Mouse (Mus musculus) CD4-positive, CD25-positive, alpha-beta regulatory T cell, adult 4 months (primary cell): Measurements from ENCODE around the gene Clptm1. TPM values are rescaled to one million over a fixed set of nuclear protein-coding genes. Genes with fewer than 3 reads are reported as not detected.
"Not testable (repeated sequence)": the region's sequence is repeated elsewhere in the genome, so short reads cannot be mapped to it uniquely, and the experiment has no call there.

ENCODE experiments used
- ATAC-seq: one replicate; pipeline ENCODE4 v1.8.0; 2017
- polyA plus RNA-seq, 2 experiments: library from polyadenylated mRNA; unstranded; fragments of 100-300 nt; shearing (Covaris generic); gene quantifications; one replicate each; pipeline ENCODE4 v1.2.1; 2017

Clptm1 gene
- polyA plus RNA-seq, 2 experiments from 2014 or later: 24.4 to 28.1 TPM

DNA sequence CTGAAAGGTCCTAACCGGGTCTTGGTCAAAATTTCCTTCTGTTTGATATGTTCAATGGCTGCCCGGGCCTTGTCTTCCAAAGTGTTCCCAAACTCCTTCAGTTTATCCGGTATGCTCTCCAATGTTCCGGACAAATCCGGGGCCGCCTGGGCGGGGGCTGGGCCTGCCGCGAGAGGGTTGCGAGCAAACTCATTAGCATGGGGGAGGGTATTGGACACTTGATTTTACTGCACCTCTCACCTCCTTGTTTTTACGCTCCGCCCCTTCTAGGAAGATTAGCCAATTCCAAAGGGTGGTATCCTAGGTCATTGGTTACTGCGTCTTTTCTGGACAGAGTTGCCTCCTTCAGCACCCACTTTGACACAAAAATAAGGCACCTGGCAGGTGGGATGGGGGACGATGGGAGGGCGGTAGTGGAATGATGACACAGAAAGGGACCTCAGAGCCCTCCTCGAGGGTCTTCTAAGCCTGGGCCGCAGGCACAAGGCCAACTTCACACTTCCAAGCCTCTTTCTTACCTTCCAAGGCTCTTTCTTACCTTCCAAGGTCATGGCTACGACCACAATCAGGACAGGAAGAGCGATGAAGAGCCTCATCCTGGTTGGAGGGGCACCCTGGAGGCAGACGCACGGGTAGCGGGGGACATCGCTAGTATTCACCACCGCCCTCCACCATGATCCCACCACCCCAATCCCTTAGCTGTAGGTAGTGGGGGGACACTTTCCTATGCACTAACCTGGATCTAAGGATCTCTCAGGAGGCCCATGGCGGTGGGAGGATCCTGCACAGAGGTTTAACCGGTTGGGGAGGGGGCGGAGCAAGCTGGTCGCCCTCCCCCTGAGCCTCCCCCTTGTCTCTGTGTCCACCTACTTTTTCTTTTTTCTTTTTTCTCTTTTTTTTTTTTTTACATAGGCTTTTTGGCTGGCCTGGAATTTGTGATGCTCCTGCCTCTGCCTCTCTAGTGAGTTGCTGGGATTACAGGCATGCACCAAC lies 27.3 kb upstream of the Clptm1 start, which contains the start of gene Apoc1:
Gene Apoc1, minus strand, starts transcription at position 788 of the 993 bp plus-strand sequence.
- ATAC-seq: no peak

DNA sequence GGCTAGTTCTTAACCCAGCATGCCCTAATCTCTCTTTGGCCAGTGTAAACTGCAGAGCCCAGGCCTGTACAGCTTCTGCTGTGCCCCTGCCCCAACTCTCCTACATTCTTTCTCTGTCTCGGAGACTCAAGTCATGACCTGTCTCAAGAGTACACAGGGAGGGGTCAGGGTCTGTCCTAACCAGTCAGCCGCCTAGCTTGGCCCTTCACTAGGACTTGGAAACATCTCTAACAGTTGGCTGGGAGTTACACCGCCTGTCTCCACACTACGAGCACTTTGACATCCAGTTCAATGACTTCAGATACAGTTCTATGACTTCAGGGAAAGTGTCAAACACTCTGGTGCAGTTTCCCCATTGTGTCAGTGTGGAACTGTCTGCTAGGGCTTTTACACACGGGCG lies 26.6 kb upstream of the Clptm1 start:
- no peak for ATAC-seq

DNA sequence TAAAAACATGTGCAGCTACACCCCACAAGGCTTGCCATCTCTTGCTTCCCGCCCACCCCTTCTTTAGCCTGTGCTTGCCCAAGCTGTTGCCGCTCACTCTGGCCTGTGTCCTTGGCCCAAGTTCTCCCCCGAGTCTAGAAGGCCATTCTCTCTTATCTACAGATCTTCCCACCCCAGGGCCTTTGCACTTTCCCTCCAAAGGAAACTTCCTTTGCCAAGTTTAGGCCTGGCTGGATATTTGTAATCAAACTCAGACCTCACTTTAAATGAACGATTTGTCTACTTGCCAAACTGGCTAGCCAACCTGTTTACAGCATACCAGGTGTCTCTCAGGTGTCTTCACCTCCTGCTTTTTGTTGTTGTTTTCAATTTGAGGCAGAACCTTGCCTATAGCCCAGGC lies 26.0 kb upstream of the Clptm1 start:
- no peak for ATAC-seq

DNA sequence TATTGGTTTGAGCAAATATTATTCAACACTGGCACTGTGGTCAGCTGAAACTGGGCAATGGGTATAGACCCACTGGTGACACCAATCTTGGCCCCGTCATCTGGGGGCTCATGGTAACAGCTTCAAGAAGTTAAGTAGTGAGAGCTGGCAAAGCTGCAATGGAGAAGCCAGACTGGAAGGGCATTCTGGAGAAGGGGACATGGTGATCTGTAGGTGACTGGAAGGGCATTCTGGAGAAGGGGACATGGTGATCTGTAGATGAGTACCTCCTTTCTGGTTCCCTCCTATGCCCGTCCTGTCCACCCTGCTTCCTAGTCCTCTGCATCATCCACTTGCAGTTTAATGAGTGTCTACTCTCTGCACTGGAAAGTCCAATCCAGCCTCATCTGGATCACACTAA lies 23.8 kb upstream of the Clptm1 start:
- ATAC-seq: no peak

DNA sequence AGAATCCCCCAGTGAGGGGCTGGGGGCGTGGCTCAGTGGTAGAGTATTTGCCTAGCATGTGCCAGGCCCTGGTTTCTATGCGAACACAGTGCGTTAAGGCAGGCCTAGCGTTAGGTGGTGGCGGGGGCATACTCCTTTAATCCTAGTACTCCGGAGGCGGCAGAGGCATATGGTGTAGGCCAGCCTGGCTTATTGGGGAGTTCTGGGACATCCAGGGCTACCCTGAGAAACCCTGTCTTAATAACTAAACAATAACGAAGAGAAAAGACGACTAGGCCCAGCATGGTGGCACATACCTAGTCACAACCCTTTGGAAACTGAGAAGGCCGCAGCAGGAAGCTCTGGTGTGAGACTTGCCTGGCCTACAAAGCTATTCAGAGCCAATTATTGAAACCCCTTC lies 23.3 kb upstream of the Clptm1 start:
- no peak for ATAC-seq

DNA sequence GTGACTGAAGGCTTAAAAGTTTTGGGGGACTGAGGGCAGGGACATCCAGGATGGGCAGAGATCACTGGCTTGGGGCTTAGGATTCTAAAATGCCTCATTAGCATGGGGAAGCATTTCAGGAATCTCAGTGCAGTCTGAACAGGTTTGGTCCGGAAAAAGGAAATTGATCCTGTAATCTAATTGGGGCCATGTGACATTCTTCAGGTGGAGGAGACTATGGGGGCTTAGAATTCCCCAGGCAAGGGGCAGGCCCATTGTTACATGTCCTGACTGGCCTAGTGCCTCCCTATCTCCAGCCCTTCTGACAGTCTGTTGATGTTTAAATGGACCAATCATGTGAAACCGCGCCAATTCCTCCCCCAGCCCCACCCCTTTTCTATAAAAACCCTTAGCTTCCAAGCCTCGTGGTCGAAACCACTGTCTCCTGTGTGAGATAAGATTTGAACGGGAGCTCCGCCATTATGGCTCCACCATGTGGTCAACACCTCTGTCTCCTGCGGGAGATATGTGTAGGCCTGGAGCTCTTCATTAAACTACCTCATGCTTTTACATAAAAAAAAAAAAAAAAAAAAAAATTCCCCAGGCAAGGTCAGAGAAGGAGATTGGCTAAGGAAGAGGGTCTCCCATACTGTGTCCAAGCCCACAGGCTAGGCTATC lies 22.2 kb upstream of the Clptm1 start:
- not testable (repeated sequence) for ATAC-seq

DNA sequence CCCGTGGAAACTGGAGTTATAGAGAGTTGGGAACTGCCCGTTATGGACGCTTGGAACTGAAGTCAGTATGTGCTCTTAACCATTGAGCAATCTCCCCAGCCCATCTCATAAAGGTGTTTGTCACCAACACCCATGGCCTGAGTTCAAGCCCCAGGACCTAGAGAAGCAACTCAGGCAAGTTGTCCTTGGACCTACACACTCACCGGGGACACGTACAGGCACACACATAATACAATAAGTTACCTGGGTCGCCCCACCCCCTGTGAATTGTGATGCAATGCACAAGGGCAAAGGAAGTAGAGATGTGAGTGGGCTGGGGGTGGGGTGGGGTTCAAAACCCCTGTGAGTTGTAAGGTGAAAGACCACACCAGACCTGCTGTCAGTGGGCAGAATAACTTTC lies 21.7 kb upstream of the Clptm1 start:
- ATAC-seq: no peak

DNA sequence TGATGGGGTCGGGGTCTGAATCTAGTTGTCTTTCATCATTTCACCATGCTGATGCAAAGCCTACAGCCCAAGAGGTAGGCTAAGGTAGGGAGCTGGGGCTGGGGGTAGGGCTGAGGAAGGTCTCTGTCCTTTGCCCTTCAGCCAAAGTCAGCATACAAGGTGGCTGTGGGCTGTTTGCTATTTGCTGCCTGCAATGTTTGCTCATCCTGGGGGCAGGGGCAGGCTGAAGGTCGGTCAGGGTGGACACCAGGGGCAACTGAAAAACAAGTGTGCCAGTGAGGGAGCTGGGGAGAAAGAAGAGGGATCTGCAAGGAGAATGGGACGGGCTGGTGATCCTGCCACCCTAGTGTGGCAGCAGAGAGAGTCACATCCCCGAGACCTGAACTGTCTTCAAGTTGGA lies 20.5 kb upstream of the Clptm1 start:
- no peak for ATAC-seq

DNA sequence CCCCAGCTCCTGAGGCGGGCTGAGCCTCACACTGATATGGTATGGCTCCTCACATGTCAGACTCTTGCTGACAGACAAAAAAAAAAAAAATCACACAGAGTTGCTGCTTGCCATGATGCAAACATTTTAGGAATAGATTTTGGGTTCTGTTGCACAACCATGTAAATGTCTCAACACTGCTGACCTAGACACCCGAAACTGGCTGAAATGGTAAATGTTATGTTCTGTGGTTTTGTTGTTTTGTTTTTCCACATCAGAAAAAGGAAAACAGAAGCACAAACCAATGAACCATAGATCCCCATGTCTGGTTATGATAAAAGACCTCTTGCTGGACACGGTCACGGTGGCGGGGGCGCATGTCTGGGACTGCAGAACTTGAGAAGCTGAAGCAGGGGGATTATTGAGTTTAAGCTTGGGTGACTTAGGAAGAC lies 19.0 kb upstream of the Clptm1 start:
- no peak for ATAC-seq

DNA sequence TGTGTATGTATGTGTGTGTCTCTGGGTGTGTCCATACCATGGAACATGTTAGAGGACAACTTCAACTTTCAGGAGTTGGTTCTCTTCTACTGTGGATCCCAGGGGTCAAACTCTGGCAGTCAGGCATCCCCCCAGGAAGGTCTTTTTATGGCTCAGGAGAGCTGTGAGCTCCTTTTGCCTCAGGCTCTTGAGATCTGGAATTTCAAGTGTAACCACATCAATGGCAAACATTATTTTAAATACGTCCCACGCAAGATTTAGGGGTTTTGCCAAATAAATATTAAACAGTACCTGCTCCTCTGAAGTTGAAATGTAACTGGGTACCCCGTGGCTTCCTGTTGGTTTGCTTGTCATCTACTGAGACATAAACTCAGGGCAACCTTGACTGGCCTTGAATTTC lies 18.1 kb upstream of the Clptm1 start:
- no peak for ATAC-seq

DNA sequence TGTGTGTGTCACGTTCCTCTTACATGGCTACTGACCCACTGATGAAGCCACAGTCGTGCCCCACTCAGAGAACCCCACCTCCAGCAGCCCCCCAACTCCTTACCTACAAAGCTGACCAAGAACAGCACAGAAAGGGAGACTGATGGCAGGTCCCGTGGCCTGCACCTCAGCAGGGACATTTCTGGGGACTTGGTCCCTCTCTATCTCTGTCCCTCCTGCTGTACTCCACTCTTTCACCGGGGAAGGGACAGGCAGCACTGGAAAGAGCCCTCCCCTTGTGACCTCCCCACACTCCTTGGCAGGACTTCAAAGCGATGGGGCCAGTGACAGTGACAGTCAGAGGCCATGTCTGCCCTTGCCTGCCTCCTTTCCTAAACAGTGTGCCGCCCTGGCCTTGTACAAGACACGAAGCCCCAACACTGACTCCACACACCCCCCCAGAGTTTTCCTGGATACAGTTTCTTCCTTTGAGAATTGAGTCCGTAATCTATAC lies 16.4 kb upstream of the Clptm1 start, which contains the start of the genes Gm44805 and Apoc4:
Gene Gm44805, minus strand, starts transcription at position 222 of the 493 bp plus-strand sequence.
Gene Apoc4, minus strand, starts transcription at position 278 of the 493 bp plus-strand sequence.
- no peak for ATAC-seq

DNA sequence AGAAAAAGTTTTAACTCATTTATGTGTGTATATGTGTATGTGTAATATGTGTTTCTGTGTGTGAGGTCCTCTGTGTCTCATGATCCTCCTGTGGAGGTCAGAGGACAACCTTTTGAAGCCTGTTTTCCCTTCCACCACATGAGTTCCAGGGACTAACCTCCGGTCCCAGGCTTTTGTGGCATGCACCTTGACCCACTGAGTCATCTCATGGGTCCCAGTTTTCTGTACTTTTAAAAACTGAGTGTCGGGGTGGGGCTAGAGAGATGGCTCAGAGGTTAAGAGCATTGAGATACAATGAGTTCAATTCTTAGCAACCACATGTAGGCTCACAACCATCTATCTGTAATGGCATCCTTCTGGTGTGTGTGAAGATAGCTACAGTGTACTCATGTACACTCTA lies 15.9 kb upstream of the Clptm1 start:
- no peak for ATAC-seq

DNA sequence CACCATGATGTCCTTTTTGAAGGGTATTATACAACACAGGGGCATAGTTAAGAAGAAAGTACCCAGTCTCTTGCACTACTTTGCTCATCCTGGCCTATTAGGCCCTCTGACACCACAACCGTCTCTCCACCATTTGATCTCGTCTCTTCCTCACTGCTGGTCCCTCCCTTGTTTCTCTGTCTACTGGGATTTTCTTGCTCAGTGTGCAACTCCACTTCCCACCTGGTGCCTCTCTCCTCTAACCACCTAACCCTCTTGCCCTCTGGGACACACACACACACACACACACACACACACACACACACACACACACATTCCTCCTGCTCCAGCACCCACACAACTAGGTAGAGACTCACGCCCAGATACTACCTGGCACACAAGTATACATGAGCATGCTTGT lies 14.1 kb upstream of the Clptm1 start:
- no peak for ATAC-seq

DNA sequence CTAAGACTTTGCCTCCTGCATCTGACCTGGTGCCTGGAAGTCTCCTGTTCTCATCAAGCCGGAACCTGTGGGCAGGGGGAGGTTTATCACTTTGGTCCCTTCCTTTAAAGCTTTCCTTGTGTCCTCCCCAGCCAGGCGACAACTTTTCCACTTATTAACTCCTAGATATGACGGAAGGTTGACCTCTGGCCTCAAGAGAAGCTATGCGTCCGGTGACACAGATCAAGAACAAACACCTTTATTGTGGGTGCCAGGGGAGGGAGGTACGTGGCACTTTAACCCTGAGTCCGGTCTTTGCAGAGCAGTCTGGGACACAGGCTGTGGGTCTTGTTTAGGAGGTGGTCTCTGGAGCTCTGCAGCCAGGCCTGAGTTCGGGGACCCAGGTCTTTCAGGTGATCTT lies 13.0 kb upstream of the Clptm1 start, which contains the start of gene Apoc2:
Gene Apoc2, minus strand, starts transcription at position 70 of the 400 bp plus-strand sequence.
- no peak for ATAC-seq

DNA sequence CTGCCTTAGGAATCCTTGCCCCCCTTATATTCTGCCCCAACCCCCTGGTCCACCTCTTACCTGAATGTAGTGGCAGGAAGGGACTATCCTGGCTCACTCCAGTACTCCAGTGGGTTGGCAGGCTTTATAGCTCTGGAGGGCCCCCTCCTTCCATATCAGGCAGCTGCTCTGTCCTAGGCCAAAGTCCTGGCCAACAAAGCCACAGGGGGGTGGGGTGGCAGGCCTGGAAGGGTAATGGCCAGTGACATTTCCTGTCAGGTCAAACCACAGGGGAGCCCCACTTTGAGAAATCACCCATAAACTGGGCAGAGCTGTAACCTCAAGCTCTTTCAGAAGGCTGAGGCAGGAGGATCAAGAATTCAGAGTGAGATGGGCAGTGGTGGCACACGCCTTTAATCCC lies 11.8 kb upstream of the Clptm1 start:
- no peak for ATAC-seq

DNA sequence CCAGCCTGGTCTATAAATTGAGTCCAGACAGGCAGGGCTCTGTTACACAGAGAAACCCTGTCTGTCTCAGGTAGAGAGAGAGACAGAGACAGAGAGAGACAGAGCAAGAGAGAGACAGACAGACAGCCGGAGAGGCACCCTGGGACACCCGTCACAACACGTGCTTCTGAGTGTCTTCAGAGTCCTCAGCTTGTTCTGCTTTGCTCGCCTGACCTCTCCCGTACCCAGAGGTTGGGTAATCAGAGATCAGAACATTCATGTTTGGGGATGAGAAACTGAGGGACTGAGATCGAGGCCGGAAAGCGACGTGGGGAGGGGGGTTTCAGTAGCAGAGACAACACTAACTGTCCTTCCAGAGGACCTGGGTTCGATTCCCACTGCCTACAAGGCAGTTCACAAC lies 11.0 kb upstream of the Clptm1 start:
- ATAC-seq: no peak

DNA sequence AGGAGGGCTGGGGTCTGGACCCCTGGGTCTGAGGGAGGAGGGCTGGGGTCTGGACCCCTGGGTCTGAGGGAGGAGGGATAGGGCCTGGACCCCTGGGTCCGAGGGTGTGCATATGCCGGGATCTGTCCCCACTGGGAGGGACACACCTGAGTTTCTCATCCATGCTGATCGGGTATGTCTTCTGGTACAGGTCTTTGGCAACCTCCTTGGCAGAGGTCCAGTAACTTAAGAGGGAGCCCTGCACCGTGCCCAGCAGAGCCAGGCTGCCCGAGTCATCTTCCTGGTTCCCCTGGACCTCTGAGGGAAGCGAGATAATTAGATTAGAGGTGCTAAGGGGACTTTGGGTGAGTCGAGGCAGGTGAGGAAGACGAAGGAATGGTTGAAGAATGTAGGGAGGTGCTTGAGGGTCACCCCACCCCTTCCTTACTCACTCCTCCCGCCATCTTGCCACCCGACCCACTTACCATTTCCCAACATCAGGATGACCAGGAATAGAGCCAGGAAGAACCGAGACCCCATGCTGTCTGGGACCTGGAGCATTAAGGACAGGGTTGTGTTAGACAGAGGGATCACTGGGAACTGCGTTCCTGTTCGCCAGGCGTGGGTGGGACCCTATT lies 8.4 kb upstream of the Clptm1 start:
- ATAC-seq: no peak

DNA sequence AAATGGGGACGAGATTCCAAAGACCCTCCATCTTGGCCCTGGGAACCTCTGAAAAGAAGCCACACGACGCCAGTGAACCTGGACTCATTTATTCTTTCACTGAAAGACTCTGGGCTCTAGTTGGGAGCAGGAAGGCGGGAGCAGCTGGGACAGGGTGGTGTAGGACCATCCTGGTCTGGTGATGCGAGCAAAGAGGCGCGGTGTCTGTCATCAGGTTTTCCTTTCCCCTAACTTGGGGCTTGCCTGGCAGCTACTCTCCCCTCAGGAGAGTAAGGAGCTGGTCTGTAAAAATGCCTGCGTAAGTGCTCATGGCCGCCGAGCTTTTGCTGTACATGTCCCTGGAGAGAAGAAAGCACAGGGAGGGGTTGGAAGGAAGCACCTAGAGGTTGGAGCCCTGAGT lies 6.7 kb upstream of the Clptm1 start:
- ATAC-seq: no peak

DNA sequence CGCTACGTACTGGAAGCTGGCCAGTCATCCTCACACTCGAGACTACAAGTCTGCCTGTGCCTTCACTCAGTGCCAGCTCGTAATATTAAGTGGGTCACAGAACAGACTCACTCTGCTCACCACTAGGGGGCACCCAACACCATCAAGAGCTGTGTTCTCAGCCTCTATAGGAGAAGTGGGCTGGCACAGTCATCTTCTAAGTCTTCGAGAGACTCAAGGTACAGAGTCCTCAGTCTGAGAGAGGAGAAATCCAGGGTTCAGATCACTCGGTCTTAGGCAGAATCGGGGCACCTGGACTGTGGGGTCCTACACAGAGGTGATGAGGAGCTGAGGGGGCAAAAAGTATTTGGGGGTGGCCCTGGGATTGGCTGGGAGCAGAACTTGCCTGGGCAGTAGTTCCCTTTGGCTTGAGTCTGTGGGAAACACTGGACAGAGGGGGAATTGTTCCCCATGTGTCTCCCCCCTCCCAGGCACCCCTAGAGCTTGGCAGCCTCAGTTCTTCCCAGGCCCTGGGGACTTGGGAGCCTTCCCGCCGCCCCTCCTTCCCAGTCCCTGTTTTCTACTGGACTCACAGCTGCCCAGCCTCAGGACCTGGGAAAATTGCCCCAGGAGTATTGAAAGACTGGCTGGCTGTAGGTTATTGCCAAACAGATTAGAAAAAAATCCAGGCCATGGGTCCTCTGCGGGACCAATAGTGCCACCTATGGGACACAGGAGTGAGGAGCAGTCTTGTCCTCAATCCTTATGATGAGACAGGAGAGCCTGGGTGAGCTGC lies 4.3 kb upstream of the Clptm1 start:
- ATAC-seq: peak; percentile 66

DNA sequence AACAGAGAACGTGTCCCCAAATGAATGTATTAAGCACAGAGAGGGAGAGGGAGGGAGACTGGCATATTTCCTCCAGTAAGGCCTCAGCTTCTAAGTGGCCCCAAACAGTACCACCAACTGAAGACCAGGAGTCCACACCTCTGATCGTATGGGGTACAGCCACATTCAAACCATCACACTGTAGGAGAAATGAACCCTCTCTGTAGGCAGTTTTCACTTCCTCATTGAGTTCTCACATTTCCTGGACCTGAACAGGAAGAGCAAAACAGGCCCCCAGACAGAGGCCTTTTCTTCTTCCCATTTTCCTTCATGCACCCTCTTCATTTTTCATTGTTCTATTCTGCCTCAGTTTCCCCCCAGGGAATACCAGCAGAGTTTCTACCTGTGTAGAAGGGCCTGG lies 2.6 kb upstream of the Clptm1 start:
- no peak for ATAC-seq

DNA sequence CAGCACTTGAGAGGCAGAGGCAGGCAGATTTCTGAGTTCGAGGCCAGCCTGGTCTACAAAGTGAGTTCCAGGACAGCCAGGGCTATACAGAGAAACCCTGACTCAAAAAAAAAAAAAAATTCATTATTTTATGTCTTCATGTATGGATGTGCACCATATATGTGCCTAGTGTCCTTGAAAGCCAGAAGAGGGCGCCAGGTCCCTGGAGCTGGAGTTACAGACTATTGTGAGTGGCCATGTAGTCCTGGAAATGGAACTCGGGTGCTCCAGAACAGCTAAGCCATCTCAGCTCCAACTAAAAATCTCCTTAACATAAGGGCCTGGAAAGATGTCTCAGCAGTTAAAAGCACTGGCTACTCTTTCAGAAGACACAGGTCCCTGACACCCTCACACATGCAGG lies 1.9 kb upstream of the Clptm1 start:
- no peak for ATAC-seq

DNA sequence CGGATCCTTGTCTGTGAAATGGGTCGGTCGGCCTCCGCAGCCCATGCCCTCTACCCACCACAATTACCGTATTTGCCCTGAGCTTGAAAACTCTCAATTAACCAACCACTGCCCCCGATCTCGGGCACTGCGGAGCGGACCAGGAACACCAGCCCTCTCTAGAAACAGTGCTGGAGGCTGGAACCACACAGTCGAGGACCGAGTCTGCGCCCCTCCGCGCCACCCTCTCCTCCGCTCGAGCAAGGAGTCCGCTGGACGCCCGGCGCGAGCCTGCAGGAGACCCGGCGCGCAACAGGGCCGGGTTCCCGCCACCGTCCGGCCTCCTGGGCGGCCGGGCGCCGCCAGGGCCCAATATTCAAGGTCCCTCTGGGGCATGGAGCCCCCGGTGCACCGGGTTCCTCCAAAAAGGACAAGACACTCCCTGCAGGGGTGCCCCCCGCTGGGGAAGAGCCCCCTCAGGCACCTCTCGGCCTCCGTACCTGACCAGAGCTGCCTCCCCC lies 328 bp downstream of the Clptm1 start:
- ATAC-seq: peak; percentile 3
